Mouse (Mus musculus) spleen, adult 2 months (tissue): ENCODE data around the gene Nufip2.

ENCODE experiments used
- CTCF ChIP-seq: fragments of 200-500 bp; IDR thresholded peaks from 2 replicates; pipeline ENCODE4 v1.5.1; 2011; ENCODE audit warnings: mild to moderate bottlenecking, inconsistent platforms; ENCODE audit not compliant: insufficient read depth, insufficient read length, insufficient replicate concordance; ENCODE audit errors: extremely low read depth
- POLR2A ChIP-seq: fragments of 200-500 bp; IDR thresholded peaks from 2 replicates; pipeline ENCODE4 v1.6.1; 2011; ENCODE audit warnings: low read depth, low read length, inconsistent platforms

GRCm38 (mm10) chr11:77752525-77752924 is 66.6 kb downstream of the Nufip2 start:
- TF ChIP-seq CTCF (no peak), POLR2A (no peak)
